Comparison of ENCODE assay signal across 11 mouse cellular contexts in genomic region chr15:77740511-77741297, GRCm38 (mm10). TPM values are rescaled to one million over a fixed set of nuclear protein-coding genes. Genes with fewer than 3 reads are reported as not detected.
DNase-seq lines count a peak whose midpoint lies in the region; ATAC-seq and TF ChIP-seq lines count a peak whose summit lies in the region.
"Had no signal": no experiment of that assay in that cellular context is flagged by ENCODE, and none has a peak within 500 bp of the region (broad histone marks: within the 10 kb centered on the region; RNA-seq: fewer than 3 reads in every experiment).

No protein-coding gene starts in this region.

- peak; percentile 64 for TF ChIP-seq CTCF in kidney, postnatal 0 days (IDR thresholded peaks at IDR 0.05; ENCODE audit: low read depth)
- TF ChIP-seq CTCF in ES-Bruce4 (IDR thresholded peaks at IDR 0.05; ENCODE audit: low read depth, low read length) = peak; percentile 25

- H3K4me2 ChIP-seq in kidney, postnatal 0 days (ENCODE audit: low read length) = no peak overlapping the region
- no peak overlapping the region for H3K4me2 ChIP-seq in kidney, embryonic 15.5 days
- H3K4me2 ChIP-seq in forebrain, embryonic 15.5 days (replicated peaks) = no peak overlapping the region
- H3K4me2 ChIP-seq: liver, embryonic 15.5 days had no signal

- H3K27ac ChIP-seq in kidney, postnatal 0 days = no peak overlapping the region
- no peak overlapping the region for H3K27ac ChIP-seq in kidney, embryonic 15.5 days
- no peak overlapping the region for H3K27ac ChIP-seq in ES-Bruce4 (ENCODE audit: insufficient read depth, low read length)
- no peak overlapping the region for H3K27ac ChIP-seq in forebrain, embryonic 15.5 days (replicated peaks)
- H3K27ac ChIP-seq: liver, embryonic 15.5 days had no signal

- no peak for TF ChIP-seq EP300 in ES-Bruce4 (IDR thresholded peaks at IDR 0.05; ENCODE audit: insufficient read depth, low read depth, low read length)

- no peak for TF ChIP-seq POLR2A in ES-Bruce4 (IDR thresholded peaks at IDR 0.05; ENCODE audit: insufficient read depth, low read length)

- no peaks in the 10 kb centered on the region for H3K4me1 ChIP-seq in kidney, postnatal 0 days (replicated peaks; ENCODE audit: insufficient read depth, low read length)
- H3K4me1 ChIP-seq in kidney, embryonic 15.5 days = no peaks in the 10 kb centered on the region
- no peaks in the 10 kb centered on the region for H3K4me1 ChIP-seq in ES-Bruce4 (ENCODE audit: control insufficient read depth, insufficient read depth, low read length)
- no peaks in the 10 kb centered on the region for H3K4me1 ChIP-seq in forebrain, embryonic 15.5 days
- H3K4me1 ChIP-seq: liver, embryonic 15.5 days had no signal

- no peaks in the 10 kb centered on the region for H3K27me3 ChIP-seq in kidney, postnatal 0 days (ENCODE audit: insufficient read depth, low read length)
- H3K27me3 ChIP-seq in kidney, embryonic 15.5 days = no peaks in the 10 kb centered on the region
- H3K27me3 ChIP-seq in ES-Bruce4 (ENCODE audit: control insufficient read depth, insufficient read depth, low read length, poor library complexity, severe bottlenecking) = no peaks in the 10 kb centered on the region
- H3K27me3 ChIP-seq in forebrain, embryonic 15.5 days = no peaks in the 10 kb centered on the region

- H3K9ac ChIP-seq in kidney, postnatal 0 days (ENCODE audit: low read depth, low read length) = no peak overlapping the region
- no peak overlapping the region for H3K9ac ChIP-seq in kidney, embryonic 15.5 days
- H3K9ac ChIP-seq in ES-Bruce4 (ENCODE audit: low read depth, poor library complexity, severe bottlenecking) = no peak overlapping the region
- no peak overlapping the region for H3K9ac ChIP-seq in forebrain, embryonic 15.5 days (replicated peaks)
- H3K9ac ChIP-seq: liver, embryonic 15.5 days had no signal

- no peaks in the 10 kb centered on the region for H3K36me3 ChIP-seq in kidney, postnatal 0 days (ENCODE audit: insufficient read depth, low read length)
- H3K36me3 ChIP-seq in kidney, embryonic 15.5 days = no peaks in the 10 kb centered on the region
- H3K36me3 ChIP-seq in ES-Bruce4 (ENCODE audit: control insufficient read depth, insufficient read depth, low read length, poor library complexity, severe bottlenecking) = no peaks in the 10 kb centered on the region
- H3K36me3 ChIP-seq in forebrain, embryonic 15.5 days = no peaks in the 10 kb centered on the region

- no peak for DNase-seq in kidney, postnatal 0 days (ENCODE audit: low spot score)
- peak; percentile 18 for DNase-seq in adipocyte (ENCODE audit: low spot score)
- DNase-seq in left cerebral cortex, adult 8-10 months (ENCODE audit: low spot score in 2 of 2) = no peak
- DNase-seq: thymus, postnatal 36 days had no signal

- WGBS in kidney, postnatal 0 days = 74% methylated on average over 9 of the region's 9 CpGs
- 74% methylated on average over 9 of the region's 9 CpGs for WGBS in kidney, embryonic 15.5 days
- 78% methylated on average over 9 of the region's 9 CpGs for WGBS in forebrain, embryonic 15.5 days

- H3K9me3 ChIP-seq in kidney, postnatal 0 days (replicated peaks; ENCODE audit: low read length) = no peaks in the 10 kb centered on the region
- H3K9me3 ChIP-seq in kidney, embryonic 15.5 days (replicated peaks) = no peaks in the 10 kb centered on the region
- no peaks in the 10 kb centered on the region for H3K9me3 ChIP-seq in ES-Bruce4 (replicated peaks; ENCODE audit: control insufficient read depth, insufficient read depth, low read length, poor library complexity, severe bottlenecking)
- no peaks in the 10 kb centered on the region for H3K9me3 ChIP-seq in forebrain, embryonic 15.5 days
- H3K9me3 ChIP-seq: liver, embryonic 15.5 days had no signal

- no peak overlapping the region for H3K4me3 ChIP-seq in kidney, postnatal 0 days (replicated peaks; ENCODE audit: low read depth, low read length)
- H3K4me3 ChIP-seq in kidney, embryonic 15.5 days (replicated peaks) = no peak overlapping the region
- H3K4me3 ChIP-seq in ES-Bruce4 (ENCODE audit: low read depth, low read length) = no peak overlapping the region
- H3K4me3 ChIP-seq in forebrain, embryonic 15.5 days = no peak overlapping the region
- H3K4me3 ChIP-seq: liver, embryonic 15.5 days had no signal

- no peak; the same call in 1 of the 2 replicates for ATAC-seq in kidney, postnatal 0 days (replicated peaks; ENCODE audit: low FRiP score, low read depth)
- ATAC-seq in kidney, embryonic 15.5 days (replicated peaks; ENCODE audit: low FRiP score) = no peak
- peak; percentile 78 for ATAC-seq in megakaryocyte-erythroid progenitor cell, adult 5-6 weeks (replicated peaks; ENCODE audit: low FRiP score, low TSS enrichment, poor library complexity, severe bottlenecking)
- ATAC-seq in forebrain, embryonic 15.5 days (replicated peaks) = no peak

RNA-seq across cellular contexts. Expression of gene Apol9b, which starts 11.9 kb away (rescaled TPM):
- 0.14 and 0.15 TPM in 2 replicates for polyA plus RNA-seq in kidney, postnatal 0 days (2015; fragmentation: Nextera tagmentation; extraction: Ambion mirVana)
- polyA plus RNA-seq in kidney, embryonic 15.5 days (2015; fragmentation: Nextera tagmentation; extraction: Ambion mirVana) = not detected in 2 replicates
- polyA plus RNA-seq in ES-Bruce4 (2011; ENCODE audit: insufficient read depth, insufficient read length, low read depth, missing spikeins) = not detected in 2 replicates
- total RNA-seq in megakaryocyte-erythroid progenitor cell, adult 5-6 weeks (2014; fragmentation: Nextera tagmentation) = not detected in 2 replicates
- 0.38 TPM in 1 of 2 replicates, not detected in the other for total RNA-seq in megakaryocyte-erythroid progenitor cell, adult 5-6 weeks (2017)
- polyA plus RNA-seq in forebrain, embryonic 15.5 days (2015; fragmentation: Nextera tagmentation; extraction: Ambion mirVana) = not detected in 2 replicates
- total RNA-seq in left cerebral cortex, adult 8-10 months (2022) = not detected
- total RNA-seq: layer of hippocampus, postnatal 10 days had no signal
- polyA plus RNA-seq: hindbrain, embryonic 11.5 days had no signal

RNA-seq across cellular contexts. Expression of gene Apol8, which starts 16.1 kb away (rescaled TPM):
- polyA plus RNA-seq in kidney, postnatal 0 days (2015; fragmentation: Nextera tagmentation; extraction: Ambion mirVana) = not detected in 2 replicates
- polyA plus RNA-seq in kidney, embryonic 15.5 days (2015; fragmentation: Nextera tagmentation; extraction: Ambion mirVana) = 0.26 and 0.45 TPM in 2 replicates
- 1.4 and 1.9 TPM in 2 replicates for polyA plus RNA-seq in ES-Bruce4 (2011; ENCODE audit: insufficient read depth, insufficient read length, low read depth, missing spikeins)
- 3.8 and 5.5 TPM in 2 replicates for total RNA-seq in megakaryocyte-erythroid progenitor cell, adult 5-6 weeks (2014; fragmentation: Nextera tagmentation)
- 1.4 and 1.6 TPM in 2 replicates for total RNA-seq in megakaryocyte-erythroid progenitor cell, adult 5-6 weeks (2017)
- polyA plus RNA-seq in forebrain, embryonic 15.5 days (2015; fragmentation: Nextera tagmentation; extraction: Ambion mirVana) = 0.20 TPM in 1 of 2 replicates, not detected in the other
- 1 to 10 TPM; 6.6 to 8.0 (median 7.3) TPM for total RNA-seq in left cerebral cortex, adult 8-10 months (2022)

RNA-seq across cellular contexts. Expression of gene Apol7e, which starts 42.0 kb away (rescaled TPM):
- polyA plus RNA-seq in kidney, postnatal 0 days (2015; fragmentation: Nextera tagmentation; extraction: Ambion mirVana) = not detected in 2 replicates
- polyA plus RNA-seq in kidney, embryonic 15.5 days (2015; fragmentation: Nextera tagmentation; extraction: Ambion mirVana) = 0.12 TPM in 1 of 2 replicates, not detected in the other
- 0.54 TPM in 1 of 2 replicates, not detected in the other for polyA plus RNA-seq in ES-Bruce4 (2011; ENCODE audit: insufficient read depth, insufficient read length, low read depth, missing spikeins)
- total RNA-seq in megakaryocyte-erythroid progenitor cell, adult 5-6 weeks (2014; fragmentation: Nextera tagmentation) = 1.2 TPM in 1 of 2 replicates, not detected in the other
- total RNA-seq in megakaryocyte-erythroid progenitor cell, adult 5-6 weeks (2017) = 1.5 and 2.0 TPM in 2 replicates
- not detected in 2 replicates for polyA plus RNA-seq in forebrain, embryonic 15.5 days (2015; fragmentation: Nextera tagmentation; extraction: Ambion mirVana)
- not detected for total RNA-seq in left cerebral cortex, adult 8-10 months (2022)
- total RNA-seq: layer of hippocampus, postnatal 10 days had no signal
- polyA plus RNA-seq: hindbrain, embryonic 11.5 days had no signal
